Mouse (Mus musculus): ENCODE measurements around the gene Shisal1. TPM values are rescaled to one million over a fixed set of nuclear protein-coding genes. Genes with fewer than 3 reads are reported as not detected.

Shisal1 gene
- polyA plus RNA-seq, 1 experiment from 2014 or later, result 8.6 TPM

DNA sequence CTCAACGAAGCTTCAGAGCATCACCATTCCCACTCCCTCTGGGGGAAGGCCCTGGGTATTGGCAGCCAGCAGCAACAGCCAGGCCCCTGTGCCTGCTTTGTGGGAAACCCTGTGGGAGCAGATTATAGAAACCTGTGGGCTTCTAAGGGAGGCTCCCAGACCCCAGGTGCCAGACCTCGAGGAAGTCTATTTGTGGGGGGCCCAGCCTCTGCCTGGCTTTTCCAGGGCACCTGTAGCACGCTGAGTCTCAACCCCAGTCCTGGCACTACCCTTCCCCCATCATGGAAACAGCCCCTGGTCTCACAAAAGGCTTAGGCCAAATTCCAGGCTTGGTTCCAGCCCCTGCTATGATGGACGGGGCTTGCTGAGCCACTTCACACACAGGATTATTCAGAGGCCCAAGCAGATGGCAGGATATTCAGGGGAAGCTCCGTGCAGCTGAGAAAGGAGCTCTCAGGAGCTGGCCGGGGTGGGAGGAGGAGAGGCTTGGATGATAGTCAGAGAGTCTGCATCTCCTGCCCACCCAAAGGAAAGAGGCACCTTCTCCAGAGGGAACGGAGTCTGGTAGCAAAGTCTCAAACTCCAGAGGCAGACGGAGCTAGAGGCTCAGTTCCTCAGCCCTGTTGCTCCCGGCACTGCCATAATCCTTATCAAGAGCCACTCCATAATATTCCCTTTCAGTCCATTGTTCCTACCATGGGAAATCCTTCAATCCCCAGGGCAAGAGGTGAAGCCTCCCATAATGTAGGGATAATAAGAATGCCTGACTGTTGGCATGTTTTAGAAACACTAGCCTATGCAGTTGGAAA is 32.7 kb downstream of the Shisal1 start:
- Histone ChIP-seq H3K27ac (ENCODE audit: low read depth, low read length) (peak overlapping the region; percentile 10; the same call in 1 of the 2 replicates), H3K9ac (ENCODE audit: low read depth, low read length) (no peak overlapping the region)

DNA sequence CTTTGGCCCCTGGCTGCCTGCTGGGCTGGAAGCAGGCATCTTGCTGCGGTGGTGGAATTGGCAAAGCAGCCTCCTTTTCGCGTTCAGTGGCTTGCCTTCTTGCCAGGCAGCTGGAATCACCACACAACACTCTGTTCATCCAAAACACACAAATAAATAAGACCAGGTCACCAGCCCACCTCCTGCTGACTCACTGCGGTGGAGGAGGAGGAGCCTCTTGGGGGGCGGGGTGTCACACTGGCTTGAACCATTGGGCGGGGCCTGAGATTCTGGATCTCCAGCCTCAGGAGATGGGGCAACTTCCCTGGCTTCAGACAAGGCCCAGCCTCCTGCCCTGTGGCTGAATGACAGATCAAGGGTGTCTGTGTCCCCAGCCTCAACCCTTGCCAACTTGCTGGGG is 34.5 kb downstream of the Shisal1 start:
- no peak overlapping the region for H3K9ac ChIP-seq (ENCODE audit: low read depth, low read length)
- peaks cover 28% of the 10 kb centered on the region for H3K4me1 ChIP-seq (ENCODE audit: control insufficient read depth, insufficient read depth, low read depth, low read length)
- no peaks in the 10 kb centered on the region for H3K27me3 ChIP-seq (replicated peaks; ENCODE audit: control insufficient read depth, insufficient read depth, low read length)
- no peaks in the 10 kb centered on the region for H3K36me3 ChIP-seq (ENCODE audit: control insufficient read depth, insufficient read depth, low read length)
- no peak overlapping the region for H3K27ac ChIP-seq (ENCODE audit: low read depth, low read length)
- ATAC-seq, result no peak
- no peaks in the 10 kb centered on the region for H3K9me3 ChIP-seq (ENCODE audit: control insufficient read depth, low read length)
- 18% methylated on average over 6 of the region's 6 CpGs for WGBS
- no peak overlapping the region for H3K4me3 ChIP-seq (ENCODE audit: low read length)
- H3K4me2 ChIP-seq (ENCODE audit: low read length), result no peak overlapping the region

More for the DNA sequence above, 32.7 kb downstream of the Shisal1 start:
- peak; percentile 59 for ATAC-seq
- Histone ChIP-seq H3K4me1 (ENCODE audit: control insufficient read depth, insufficient read depth, low read depth, low read length) (peaks cover 30% of the 10 kb centered on the region), H3K4me2 (ENCODE audit: low read length) (no peak overlapping the region), H3K36me3 (ENCODE audit: control insufficient read depth, insufficient read depth, low read length) (no peaks in the 10 kb centered on the region), H3K4me3 (ENCODE audit: low read length) (no peak overlapping the region), H3K9me3 (ENCODE audit: control insufficient read depth, low read length) (no peaks in the 10 kb centered on the region), H3K27me3 (replicated peaks; ENCODE audit: control insufficient read depth, insufficient read depth, low read length) (no peaks in the 10 kb centered on the region)
- WGBS, result 18% methylated on average over 9 of the region's 9 CpGs

DNA sequence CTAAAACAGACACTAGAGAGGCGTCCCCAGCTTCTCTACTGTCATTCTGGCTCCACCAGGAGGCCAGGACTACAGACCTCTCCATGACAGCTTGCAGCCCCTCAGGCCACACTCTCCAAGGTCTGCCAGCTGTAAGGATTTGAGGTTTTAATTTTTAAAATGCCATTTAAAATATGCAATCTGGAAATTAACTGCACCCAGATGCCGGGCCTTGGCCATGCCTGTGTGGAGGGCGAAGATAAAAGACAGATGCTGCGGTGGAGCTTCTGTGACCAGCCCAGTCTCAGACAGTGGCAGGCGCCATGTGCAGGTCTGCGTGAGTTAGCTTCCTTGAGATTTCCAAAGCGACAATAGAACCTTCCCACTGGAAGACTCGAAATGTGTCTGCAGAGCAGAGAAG is 36.8 kb downstream of the Shisal1 start:
- H3K27ac ChIP-seq (ENCODE audit: low read depth, low read length), result no peak overlapping the region

DNA sequence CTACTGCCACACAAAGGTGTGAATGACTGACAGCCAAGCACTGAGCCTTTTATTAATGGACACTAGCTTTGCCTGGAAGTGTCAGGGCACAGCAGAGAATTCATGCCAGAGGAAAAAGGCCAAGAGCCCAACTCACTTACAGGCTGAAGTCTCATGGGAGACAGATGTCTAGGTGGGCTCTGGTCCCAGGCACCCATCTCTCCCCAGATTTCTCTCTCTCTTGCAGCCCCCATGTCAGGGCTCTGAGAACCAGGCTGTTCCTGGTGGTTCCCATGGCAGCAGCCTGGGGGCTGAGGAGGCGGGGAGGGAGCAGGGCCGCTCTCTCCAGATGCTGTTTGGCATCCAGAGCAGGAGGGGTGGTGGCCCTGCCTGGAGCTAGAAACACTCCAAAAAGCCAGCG is 38.3 kb downstream of the Shisal1 start:
- H3K9me3 ChIP-seq (ENCODE audit: control insufficient read depth, low read length), result no peaks in the 10 kb centered on the region
- H3K36me3 ChIP-seq (ENCODE audit: control insufficient read depth, insufficient read depth, low read length), result peaks cover 5% of the 10 kb centered on the region; the same call in 1 of the 2 replicates
- no peak overlapping the region for H3K9ac ChIP-seq (ENCODE audit: low read depth, low read length)
- H3K4me3 ChIP-seq (ENCODE audit: low read length), result no peak overlapping the region
- WGBS, result 24% methylated on average over 3 of the region's 3 CpGs
- no peaks in the 10 kb centered on the region for H3K27me3 ChIP-seq (replicated peaks; ENCODE audit: control insufficient read depth, insufficient read depth, low read length)
- no peak overlapping the region for H3K4me2 ChIP-seq (ENCODE audit: low read length)
- peak; percentile 59; the same call in 1 of the 2 replicates for ATAC-seq
- peaks cover 15% of the 10 kb centered on the region for H3K4me1 ChIP-seq (ENCODE audit: control insufficient read depth, insufficient read depth, low read depth, low read length)
- H3K27ac ChIP-seq (ENCODE audit: low read depth, low read length), result no peak overlapping the region

More for the DNA sequence above, 36.8 kb downstream of the Shisal1 start:
- H3K4me3 ChIP-seq (ENCODE audit: low read length), result no peak overlapping the region
- no peak overlapping the region for H3K4me2 ChIP-seq (ENCODE audit: low read length)
- peaks cover 5% of the 10 kb centered on the region; the same call in 1 of the 2 replicates for H3K36me3 ChIP-seq (ENCODE audit: control insufficient read depth, insufficient read depth, low read length)
- peaks cover 20% of the 10 kb centered on the region for H3K4me1 ChIP-seq (ENCODE audit: control insufficient read depth, insufficient read depth, low read depth, low read length)
- ATAC-seq, result no peak
- 57% methylated on average over 8 of the region's 8 CpGs for WGBS
- H3K27me3 ChIP-seq (replicated peaks; ENCODE audit: control insufficient read depth, insufficient read depth, low read length), result no peaks in the 10 kb centered on the region
- H3K9me3 ChIP-seq (ENCODE audit: control insufficient read depth, low read length), result no peaks in the 10 kb centered on the region
- no peak overlapping the region for H3K9ac ChIP-seq (ENCODE audit: low read depth, low read length)

DNA sequence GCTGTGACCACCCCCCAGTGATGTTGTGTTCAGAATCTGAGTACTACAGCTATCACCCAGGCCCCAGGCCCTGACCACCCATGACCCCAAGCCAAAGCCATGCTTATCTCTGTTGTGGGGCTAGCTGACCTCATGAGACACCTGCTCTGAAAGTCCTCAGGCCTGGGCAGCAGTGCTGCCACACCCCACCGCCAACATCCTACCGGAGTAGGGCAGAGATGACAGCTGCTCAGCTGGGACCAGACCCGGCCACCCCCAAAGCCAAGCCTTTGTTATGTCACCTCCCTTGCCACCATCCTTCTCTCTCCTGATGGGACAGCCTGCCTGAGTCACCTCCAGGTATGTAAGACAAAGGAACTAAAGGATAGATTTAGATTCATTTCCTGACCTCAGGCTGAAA is 41.1 kb downstream of the Shisal1 start:
- H3K36me3 ChIP-seq (ENCODE audit: control insufficient read depth, insufficient read depth, low read length), result peaks cover 5% of the 10 kb centered on the region; the same call in 1 of the 2 replicates
- WGBS, result 90% methylated on average over 3 of the region's 3 CpGs
- no peak overlapping the region for H3K27ac ChIP-seq (ENCODE audit: low read depth, low read length)
- H3K4me1 ChIP-seq (ENCODE audit: control insufficient read depth, insufficient read depth, low read depth, low read length), result peaks cover 6% of the 10 kb centered on the region
- no peaks in the 10 kb centered on the region for H3K9me3 ChIP-seq (ENCODE audit: control insufficient read depth, low read length)
- H3K4me3 ChIP-seq (ENCODE audit: low read length), result no peak overlapping the region
- H3K27me3 ChIP-seq (replicated peaks; ENCODE audit: control insufficient read depth, insufficient read depth, low read length), result no peaks in the 10 kb centered on the region
- H3K4me2 ChIP-seq (ENCODE audit: low read length), result no peak overlapping the region
- no peak for ATAC-seq
- no peak overlapping the region for H3K9ac ChIP-seq (ENCODE audit: low read depth, low read length)

DNA sequence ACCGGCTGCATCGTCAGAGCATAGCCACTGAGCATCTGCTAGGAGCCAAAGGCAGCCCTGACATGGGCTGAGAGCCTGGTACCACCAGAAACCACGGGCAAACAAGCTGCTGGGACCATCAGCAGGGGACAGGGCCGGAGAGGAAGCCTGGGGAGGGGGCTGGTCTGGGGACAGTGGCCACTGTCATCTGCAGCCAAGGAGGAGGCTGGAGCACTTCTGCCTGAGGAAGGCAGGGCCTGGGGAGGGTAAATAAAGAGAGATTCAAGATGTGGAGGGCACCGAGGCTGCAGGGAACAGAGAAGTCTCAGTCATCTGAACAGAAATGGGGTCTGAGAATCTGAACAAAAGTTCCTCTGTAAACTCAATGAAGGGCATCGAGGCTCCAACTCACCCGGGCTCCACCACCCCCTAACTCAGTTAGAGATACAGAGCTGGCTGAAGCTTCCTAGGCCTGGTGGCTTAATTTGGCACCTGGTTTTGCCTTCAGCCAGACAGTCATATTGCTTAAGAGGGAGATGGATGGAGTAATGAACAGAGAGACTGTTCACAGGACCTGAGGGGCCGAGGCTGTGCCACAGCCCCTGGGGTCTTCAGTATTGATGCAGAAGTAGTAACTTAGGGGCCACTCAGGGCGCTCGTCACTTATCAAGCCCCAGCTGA is 43.3 kb downstream of the Shisal1 start:
- H3K4me2 ChIP-seq (ENCODE audit: low read length), result no peak overlapping the region
- ATAC-seq, result peak; percentile 43

DNA sequence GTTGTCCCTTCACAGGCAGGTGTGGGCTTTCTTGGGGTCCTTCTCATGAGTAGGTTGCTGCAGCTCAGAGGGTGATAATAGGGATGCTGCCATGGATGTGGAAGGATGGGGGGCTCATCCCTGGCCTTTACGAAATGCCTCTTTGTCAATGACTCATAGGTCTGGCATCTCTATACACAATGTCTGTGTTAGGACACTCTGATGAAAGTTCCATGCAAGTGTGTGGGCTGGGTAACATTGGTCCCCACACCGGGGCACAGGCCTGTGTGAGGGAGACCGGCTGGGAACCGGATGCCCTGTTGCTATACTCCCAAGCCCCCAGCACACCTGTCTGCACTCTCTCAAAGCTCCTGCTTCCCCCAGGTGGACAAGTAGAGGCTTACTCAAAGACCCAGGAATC is 48.3 kb downstream of the Shisal1 start:
- Histone ChIP-seq H3K36me3 (ENCODE audit: control insufficient read depth, insufficient read depth, low read length) (no peaks in the 10 kb centered on the region), H3K4me1 (ENCODE audit: control insufficient read depth, insufficient read depth, low read depth, low read length) (peaks cover 7% of the 10 kb centered on the region), H3K4me3 (ENCODE audit: low read length) (no peak overlapping the region), H3K4me2 (ENCODE audit: low read length) (no peak overlapping the region), H3K9me3 (ENCODE audit: control insufficient read depth, low read length) (no peaks in the 10 kb centered on the region), H3K9ac (ENCODE audit: low read depth, low read length) (no peak overlapping the region), H3K27me3 (replicated peaks; ENCODE audit: control insufficient read depth, insufficient read depth, low read length) (no peaks in the 10 kb centered on the region), H3K27ac (ENCODE audit: low read depth, low read length) (no peak overlapping the region)
- no peak for ATAC-seq
- whole genome bisulfite sequencing, result 83% methylated on average over 4 of the region's 4 CpGs

More for the DNA sequence above, 43.3 kb downstream of the Shisal1 start:
- Histone ChIP-seq H3K27ac (ENCODE audit: low read depth, low read length) (peak overlapping the region; percentile 24; the same call in 1 of the 2 replicates), H3K4me1 (ENCODE audit: control insufficient read depth, insufficient read depth, low read depth, low read length) (peaks cover 8% of the 10 kb centered on the region), H3K9me3 (ENCODE audit: control insufficient read depth, low read length) (no peaks in the 10 kb centered on the region), H3K36me3 (ENCODE audit: control insufficient read depth, insufficient read depth, low read length) (peaks cover 5% of the 10 kb centered on the region; the same call in 1 of the 2 replicates), H3K4me3 (ENCODE audit: low read length) (no peak overlapping the region), H3K9ac (ENCODE audit: low read depth, low read length) (no peak overlapping the region), H3K27me3 (replicated peaks; ENCODE audit: control insufficient read depth, insufficient read depth, low read length) (no peaks in the 10 kb centered on the region)
- WGBS, result 68% methylated on average over 10 of the region's 10 CpGs

DNA sequence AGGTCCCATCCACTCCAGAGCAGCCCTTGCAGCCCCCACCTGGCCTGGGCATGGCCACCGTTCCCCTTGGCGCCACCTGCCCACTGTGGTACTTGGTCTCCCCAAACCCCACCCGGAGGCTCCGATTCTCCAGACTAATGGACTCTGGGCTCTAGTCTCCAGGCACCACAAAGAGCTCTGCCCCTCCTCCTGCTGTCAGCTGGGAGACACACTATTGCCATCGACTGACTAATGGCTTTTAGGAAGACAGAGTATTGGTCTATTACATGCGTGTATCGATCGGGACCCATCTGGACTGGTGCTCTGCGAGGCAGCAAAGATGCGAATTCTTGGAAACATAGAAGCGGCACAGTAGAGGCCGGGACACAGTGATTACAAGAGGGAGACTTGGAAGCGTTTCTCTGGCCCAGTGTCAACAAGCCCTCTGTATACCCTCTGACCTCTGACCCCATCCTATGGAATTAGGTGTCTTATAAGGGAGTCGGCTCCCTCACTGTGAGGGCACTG is 49.2 kb downstream of the Shisal1 start:
- Histone ChIP-seq H3K9me3 (ENCODE audit: control insufficient read depth, low read length) (no peaks in the 10 kb centered on the region), H3K36me3 (ENCODE audit: control insufficient read depth, insufficient read depth, low read length) (no peaks in the 10 kb centered on the region), H3K27ac (ENCODE audit: low read depth, low read length) (no peak overlapping the region), H3K9ac (ENCODE audit: low read depth, low read length) (no peak overlapping the region), H3K4me3 (ENCODE audit: low read length) (no peak overlapping the region), H3K4me2 (ENCODE audit: low read length) (no peak overlapping the region), H3K27me3 (replicated peaks; ENCODE audit: control insufficient read depth, insufficient read depth, low read length) (no peaks in the 10 kb centered on the region), H3K4me1 (ENCODE audit: control insufficient read depth, insufficient read depth, low read depth, low read length) (peaks cover 12% of the 10 kb centered on the region)
- peak; percentile 51; the same call in 1 of the 2 replicates for ATAC-seq
- 52% methylated on average over 14 of the region's 14 CpGs for WGBS

Measured in hindbrain, embryonic 16.5 days (tissue).